Mouse (Mus musculus) forebrain, embryonic 12.5 days (tissue): ENCODE results near the gene Atp6v0a2. TPM values are rescaled to one million over a fixed set of nuclear protein-coding genes. Genes with fewer than 3 reads are reported as not detected.

ENCODE experiments used
- ATAC-seq: fragments of 200-750 bp; cut with Nextera tagmentation; 2 replicates; pipeline ENCODE4 v1.8.0; 2017; ENCODE audit warnings: moderate TSS enrichment; ENCODE audit not compliant: low FRiP score
- H3K27ac ChIP-seq: fragments of 300-500 bp; sonication (generic); 2 replicates; pipeline ENCODE4 v1.5.1; 2016; ENCODE audit warnings: mild to moderate bottlenecking
- H3K27me3 ChIP-seq: fragments of 300-500 bp; sonication (generic); 2 replicates; pipeline ENCODE4 v1.6.1; 2016; ENCODE audit warnings: mild to moderate bottlenecking
- H3K36me3 ChIP-seq: fragments of 300-500 bp; sonication (generic); replicated peaks from 2 replicates; pipeline ENCODE4 v1.6.1; 2016; ENCODE audit warnings: mild to moderate bottlenecking
- H3K4me1 ChIP-seq: fragments of 300-500 bp; sonication (generic); 2 replicates; pipeline ENCODE4 v1.6.1; 2016
- H3K4me2 ChIP-seq: fragments of 300-500 bp; sonication (generic); 2 replicates; pipeline ENCODE4 v1.6.1; 2016; ENCODE audit warnings: mild to moderate bottlenecking, moderate library complexity
- H3K4me3 ChIP-seq: fragments of 300-500 bp; sonication (generic); replicated peaks from 2 replicates; pipeline ENCODE4 v1.5.1; 2016; ENCODE audit warnings: mild to moderate bottlenecking
- H3K9ac ChIP-seq: fragments of 300-500 bp; sonication (generic); 2 replicates; pipeline ENCODE4 v1.6.1; 2016; ENCODE audit warnings: mild to moderate bottlenecking
- H3K9me3 ChIP-seq: fragments of 300-500 bp; sonication (generic); 2 replicates; pipeline ENCODE4 v1.6.1; 2016
- WGBS: fragments of 180-500 bp; shearing (Covaris S2); methylation state at CpG from one replicate; pipeline ENCODE4 v1.1.7; 2016; 5-methylcytosine and 5-hydroxymethylcytosine counted together
- polyA plus RNA-seq: library from polyadenylated mRNA; unstranded; fragments of >200 nt; fragmentation: Nextera tagmentation; extraction: Ambion mirVana; gene quantifications from 2 replicates; pipeline ENCODE4 v1.2.1, GENCODE M21; 2016

Atp6v0a2 gene
- polyA plus RNA-seq, 1 experiment from 2014 or later = 50.5 TPM

- no peaks in the 10 kb centered on the region for H3K36me3 ChIP-seq
- no peaks in the 10 kb centered on the region for H3K9me3 ChIP-seq
- H3K4me2 ChIP-seq = no peak overlapping the region
- H3K27me3 ChIP-seq = no peaks in the 10 kb centered on the region
- no peak for ATAC-seq
- no peak overlapping the region for H3K9ac ChIP-seq
- 62% methylated on average over 18 of the region's 18 CpGs for WGBS
- H3K4me1 ChIP-seq = 0 out of 2 replicates have a peak, but pooled peaks cover 3% of the 10 kb centered on the region
- H3K27ac ChIP-seq = no peak overlapping the region
- no peak overlapping the region for H3K4me3 ChIP-seq
These were observed 132.6 kb downstream of the Atp6v0a2 start for GRCm38 (mm10) chr5:124761011-124761410.

- no peak overlapping the region for H3K27ac ChIP-seq
- no peak for ATAC-seq
- no peak overlapping the region for H3K9ac ChIP-seq
- no peak overlapping the region for H3K4me2 ChIP-seq
- WGBS = 94% methylated on average over 1 of the region's 1 CpGs
- H3K36me3 ChIP-seq = no peaks in the 10 kb centered on the region
- H3K9me3 ChIP-seq = no peaks in the 10 kb centered on the region
- H3K4me1 ChIP-seq = 0 out of 2 replicates have a peak, but pooled peaks cover 3% of the 10 kb centered on the region
- no peaks in the 10 kb centered on the region for H3K27me3 ChIP-seq
- no peak overlapping the region for H3K4me3 ChIP-seq
These were observed 133.4 kb downstream of the Atp6v0a2 start for GRCm38 (mm10) chr5:124761787-124762186.

Other genes starting within 250 kb of the Atp6v0a2 start
- 102 and 109 TPM in 2 replicates for gene Sbno1, start 202.6 kb upstream of the Atp6v0a2 start, polyA plus RNA-seq
- gene Kmt5a, start 188.6 kb upstream of the Atp6v0a2 start, polyA plus RNA-seq = 41.9 and 59.7 TPM in 2 replicates
- 18.6 and 20.4 TPM in 2 replicates for gene Rilpl2, start 150.2 kb upstream of the Atp6v0a2 start, polyA plus RNA-seq
- gene Snrnp35, start 145.4 kb upstream of the Atp6v0a2 start, polyA plus RNA-seq = 32.0 and 33.1 TPM in 2 replicates
- gene Rilpl1, start 97.2 kb upstream of the Atp6v0a2 start, polyA plus RNA-seq = 17.4 and 17.8 TPM in 2 replicates
- 404 and 414 TPM in 2 replicates for gene Tmed2, start 87.9 kb upstream of the Atp6v0a2 start, polyA plus RNA-seq
- gene Ddx55, start 75.7 kb upstream of the Atp6v0a2 start, polyA plus RNA-seq = 18.7 and 19.3 TPM in 2 replicates
- 68.2 and 73.1 TPM in 2 replicates for gene Eif2b1, start 49.4 kb upstream of the Atp6v0a2 start, polyA plus RNA-seq
- gene Gtf2h3, start 49.4 kb upstream of the Atp6v0a2 start, polyA plus RNA-seq = 72.0 and 73.4 TPM in 2 replicates
- gene Dnah10, start 96.5 kb downstream of the Atp6v0a2 start, polyA plus RNA-seq = 0.11 and 0.37 TPM in 2 replicates
- gene Ccdc92, start 233.8 kb downstream of the Atp6v0a2 start, polyA plus RNA-seq = 20.8 and 22.4 TPM in 2 replicates
- gene Zfp664, start 234.1 kb downstream of the Atp6v0a2 start, polyA plus RNA-seq = 151 and 153 TPM in 2 replicates